Mouse (Mus musculus) cortical plate, adult 2 months (tissue): ENCODE measurements around the gene Ccdc88b.

Experiments used
- CTCF ChIP-seq: fragments of 200-500 bp; IDR thresholded peaks from 2 replicates; pipeline ENCODE4 v1.5.1; 2011; ENCODE audit warnings: mild to moderate bottlenecking, control low read depth, low read length; ENCODE audit not compliant: insufficient read depth; ENCODE audit errors: extremely low read depth
- POLR2A ChIP-seq: fragments of 200-500 bp; IDR thresholded peaks from 2 replicates; pipeline ENCODE4 v1.6.1; 2011; ENCODE audit warnings: mild to moderate bottlenecking, low read length, control low read depth; ENCODE audit not compliant: insufficient read depth; ENCODE audit errors: extremely low read depth

- TF ChIP-seq CTCF (no peak), POLR2A (no peak)
Measured at GRCm38 (mm10) chr19:6826601-6827000, 31.4 kb downstream of the Ccdc88b start.
